9 mouse cellular contexts compared by ENCODE assay signal in genomic region chr15:99391975-99392374, GRCm38 (mm10). TPM values are rescaled to one million over a fixed set of nuclear protein-coding genes. Genes with fewer than 3 reads are reported as not detected.
DNase-seq lines count a peak whose midpoint lies in the region; ATAC-seq and TF ChIP-seq lines count a peak whose summit lies in the region.
"Had no signal": no experiment of that assay in that cellular context is flagged by ENCODE, and none has a peak within 500 bp of the region (broad histone marks: within the 10 kb centered on the region; RNA-seq: fewer than 3 reads in every experiment).

No protein-coding gene starts in this region.

- no peak for TF ChIP-seq CTCF in left cerebral cortex, adult 2 months (IDR thresholded peaks at IDR 0.05)

- no peaks in the 10 kb centered on the region for H3K27me3 ChIP-seq in forebrain, embryonic 13.5 days
- no peaks in the 10 kb centered on the region for H3K27me3 ChIP-seq in neural tube, embryonic 13.5 days
- H3K27me3 ChIP-seq: Patski had no signal

- no peak for DNase-seq in left cerebral cortex, adult 2 months (ENCODE audit: extremely low spot score in 1 of 2, low spot score in 2 of 2)
- DNase-seq in left cerebral cortex, postnatal 4 days: no peak
- DNase-seq in kidney, postnatal 14 days: peak; percentile 71
- no peak for DNase-seq in retina, postnatal 1 day
- DNase-seq in gastrocnemius, postnatal 14 days: no peak

- no peak overlapping the region; the same call in 1 of the 2 replicates for H3K4me3 ChIP-seq in left cerebral cortex, adult 2 months
- peak overlapping the region; percentile 85 for H3K4me3 ChIP-seq in forebrain, embryonic 13.5 days
- H3K4me3 ChIP-seq in neural tube, embryonic 13.5 days: peak overlapping the region; percentile 77

- H3K9me3 ChIP-seq in forebrain, embryonic 13.5 days (replicated peaks): no peaks in the 10 kb centered on the region
- no peaks in the 10 kb centered on the region for H3K9me3 ChIP-seq in neural tube, embryonic 13.5 days

- peak overlapping the region; percentile 56; the same call in 1 of the 2 replicates for H3K9ac ChIP-seq in forebrain, embryonic 13.5 days
- peak overlapping the region; percentile 60 for H3K9ac ChIP-seq in neural tube, embryonic 13.5 days

- 80% methylated on average over 6 of the region's 6 CpGs for WGBS in forebrain, embryonic 13.5 days
- 87% methylated on average over 6 of the region's 6 CpGs for WGBS in neural tube, embryonic 13.5 days

- peak overlapping the region; percentile 71 for H3K4me2 ChIP-seq in forebrain, embryonic 13.5 days
- peak overlapping the region; percentile 64 for H3K4me2 ChIP-seq in neural tube, embryonic 13.5 days

- ATAC-seq in forebrain, embryonic 13.5 days: no peak
- ATAC-seq in neural tube, embryonic 13.5 days (ENCODE audit: low read depth): no peak
- ATAC-seq in monocyte, adult 5-6 weeks (replicated peaks; ENCODE audit: insufficient number of reproducible peaks, low FRiP score, low TSS enrichment, poor library complexity, severe bottlenecking): no peak

- intact Hi-C loops in left cerebral cortex, adult 2 months (cut with DNase I): no loop called here
- intact Hi-C loops in left cerebral cortex, postnatal 4 days (cut with DNase I): no loop called here
- intact Hi-C loops in gastrocnemius, postnatal 14 days (cut with DNase I; ENCODE audit: low total_unique reads): no loop called here

- H3K4me1 ChIP-seq in forebrain, embryonic 13.5 days: peaks cover 41% of the 10 kb centered on the region
- peaks cover 43% of the 10 kb centered on the region for H3K4me1 ChIP-seq in neural tube, embryonic 13.5 days (replicated peaks)

- H3K27ac ChIP-seq in left cerebral cortex, adult 2 months: peak overlapping the region; percentile 66
- no peak overlapping the region for H3K27ac ChIP-seq in forebrain, embryonic 13.5 days
- H3K27ac ChIP-seq in neural tube, embryonic 13.5 days (replicated peaks): peak overlapping the region; percentile 79

- H3K36me3 ChIP-seq in forebrain, embryonic 13.5 days (ENCODE audit: poor library complexity, severe bottlenecking): no peaks in the 10 kb centered on the region
- H3K36me3 ChIP-seq in neural tube, embryonic 13.5 days: no peaks in the 10 kb centered on the region

RNA-seq across cellular contexts. Expression of gene Tmbim6, which starts 0.7 kb away (rescaled TPM):
- total RNA-seq in left cerebral cortex, adult 2 months (2021): 100 to 1,000 TPM; 332 to 333 TPM
- 100 to 1,000 TPM; 238 to 247 TPM for total RNA-seq in left cerebral cortex, postnatal 4 days (2021)
- polyA plus RNA-seq in forebrain, embryonic 13.5 days (2015; fragmentation: Nextera tagmentation; extraction: Ambion mirVana): 227 and 249 TPM in 2 replicates
- 254 and 261 TPM in 2 replicates for polyA plus RNA-seq in neural tube, embryonic 13.5 days (2015; fragmentation: Nextera tagmentation; extraction: Ambion mirVana)
- total RNA-seq in monocyte, adult 5-6 weeks (2017): 340 to 400 TPM (median 366 TPM) in 3 replicates
- total RNA-seq in gastrocnemius, postnatal 14 days (2021): 100 to 1,000 TPM; 167 to 170 TPM

RNA-seq across cellular contexts. Expression of gene Fmnl3, which starts 21.7 kb away (rescaled TPM):
- total RNA-seq in left cerebral cortex, adult 2 months (2021): 10 to 100 TPM in 1 of 2 experiments, 1 to 10 TPM in 1; 10.0 to 11.4 TPM
- total RNA-seq in left cerebral cortex, postnatal 4 days (2021): 10 to 100 TPM; 23.2 to 24.0 TPM
- polyA plus RNA-seq in forebrain, embryonic 13.5 days (2015; fragmentation: Nextera tagmentation; extraction: Ambion mirVana): 8.1 and 8.2 TPM in 2 replicates
- 9.3 and 11.7 TPM in 2 replicates for polyA plus RNA-seq in neural tube, embryonic 13.5 days (2015; fragmentation: Nextera tagmentation; extraction: Ambion mirVana)
- total RNA-seq in monocyte, adult 5-6 weeks (2017): 29.5 to 41.3 TPM (median 31.6 TPM) in 3 replicates
- 10 to 100 TPM; 13.3 to 13.6 TPM for total RNA-seq in gastrocnemius, postnatal 14 days (2021)
